Mouse (Mus musculus) c-Kit-positive CD71-positive TER-119-positive erythroid progenitor cells, embryonic 14.5 days (primary cell): ENCODE measurements at regions not wholly inside any gene's neighbourhood (a gene's known extent, or its start where the extent isn't known, plus 50 kb on each side); places are given as distances from the start of the nearest gene placed in this dataset.

ENCODE experiments used
- DNase-seq: peaks from one replicate; pipeline ENCODE4 v3.0.0-alpha.2; 2013; ENCODE audit warnings: low spot score

DNA sequence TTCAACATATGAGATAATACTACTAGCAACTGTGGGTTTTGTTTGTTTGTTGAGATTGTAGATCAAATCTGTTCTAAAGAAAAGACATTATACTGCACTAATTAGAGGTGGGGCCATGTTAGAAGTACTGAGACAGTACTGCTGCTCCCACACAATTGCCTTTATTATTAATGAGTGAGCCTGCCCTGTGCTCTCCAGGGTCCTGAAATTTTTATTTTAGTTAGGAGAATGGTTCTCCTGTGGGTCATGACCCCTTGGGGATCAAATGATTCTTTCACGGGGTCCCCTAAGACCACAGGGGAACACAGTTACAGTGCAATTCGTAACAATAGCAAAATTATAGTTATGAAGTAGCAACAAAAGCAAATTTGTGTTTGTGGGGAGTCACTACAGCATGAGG lies 268.8 kb downstream of the Gm9195 start:
- DNase-seq, result no peak

DNA sequence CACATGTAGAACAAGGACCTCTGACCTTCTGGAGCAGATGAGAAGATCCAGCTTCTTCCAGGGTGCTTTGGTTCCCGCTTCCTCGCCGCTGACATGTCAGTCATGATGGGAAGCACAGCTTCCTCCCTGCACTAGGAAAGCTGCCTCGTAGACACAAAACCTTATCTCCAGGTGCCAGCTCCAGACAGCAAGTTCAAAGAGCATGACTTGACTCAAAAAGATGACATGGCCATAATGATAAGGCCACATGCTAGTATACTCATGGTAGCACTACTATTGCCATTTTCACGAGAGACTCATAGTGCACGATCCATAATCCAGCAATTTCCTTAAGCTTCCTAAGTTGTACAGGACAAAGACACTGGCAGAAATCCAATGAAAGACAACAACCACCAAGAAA lies 272.1 kb downstream of the Gm9195 start:
- DNase-seq, result no peak

DNA sequence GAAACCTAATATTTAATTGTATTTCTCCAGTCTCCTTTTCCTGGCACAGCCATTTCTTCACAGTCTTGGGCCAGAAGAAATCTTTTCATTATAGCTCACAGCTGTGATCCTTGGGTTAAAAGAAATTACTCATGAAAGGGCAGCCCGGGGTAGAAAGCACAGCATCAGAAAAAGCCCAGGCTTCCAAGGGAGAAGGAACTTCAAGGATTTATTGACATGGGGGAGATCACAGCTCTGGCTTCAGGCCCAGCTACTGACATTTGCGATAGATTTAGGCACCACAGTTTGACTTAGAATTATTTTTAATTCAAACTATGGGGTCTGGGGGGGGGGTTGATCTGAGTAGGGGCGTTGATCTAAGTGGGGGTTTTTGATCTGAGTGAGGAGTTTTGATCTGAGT lies 291.3 kb downstream of the Gm9195 start:
- no peak for DNase-seq

DNA sequence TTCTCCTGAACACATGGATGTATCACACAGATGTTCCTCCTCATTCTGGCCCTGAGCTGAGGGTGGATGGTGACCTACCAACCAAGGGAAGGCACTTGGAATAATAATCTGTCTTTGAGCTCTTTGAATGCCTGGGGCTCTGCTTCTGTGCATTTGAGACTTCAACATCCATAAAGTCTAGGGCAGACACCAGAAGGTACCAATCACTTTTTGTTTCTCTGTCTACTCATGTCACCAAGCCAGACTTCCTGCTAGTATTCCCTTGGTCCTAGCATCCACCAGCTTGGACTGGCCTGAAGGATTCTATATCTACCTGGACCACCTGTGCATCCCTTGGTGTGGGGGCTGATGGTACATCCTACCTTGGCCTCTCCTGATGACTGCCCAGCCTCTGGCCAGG lies 291.7 kb downstream of the Gm9195 start:
- no peak for DNase-seq

DNA sequence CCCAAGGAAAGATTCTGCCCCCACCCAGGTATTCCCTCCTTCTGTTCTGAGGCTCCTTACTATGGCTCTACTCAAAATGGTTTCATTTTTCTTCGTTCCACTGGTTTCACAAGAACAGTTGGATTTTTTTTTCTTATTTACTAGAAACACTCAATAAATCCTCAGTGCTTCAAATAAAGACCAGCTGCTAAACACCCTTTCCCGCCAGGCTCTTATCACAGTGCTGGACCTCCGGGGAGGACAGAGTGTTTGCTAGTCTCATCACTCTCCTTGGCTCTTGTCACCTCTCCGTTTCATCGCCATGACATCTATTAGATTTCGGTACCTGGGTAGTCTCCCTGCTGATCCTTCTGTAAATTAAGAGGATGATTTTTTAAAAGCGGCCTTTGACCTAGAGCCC lies 293.7 kb downstream of the Gm9195 start:
- no peak for DNase-seq

DNA sequence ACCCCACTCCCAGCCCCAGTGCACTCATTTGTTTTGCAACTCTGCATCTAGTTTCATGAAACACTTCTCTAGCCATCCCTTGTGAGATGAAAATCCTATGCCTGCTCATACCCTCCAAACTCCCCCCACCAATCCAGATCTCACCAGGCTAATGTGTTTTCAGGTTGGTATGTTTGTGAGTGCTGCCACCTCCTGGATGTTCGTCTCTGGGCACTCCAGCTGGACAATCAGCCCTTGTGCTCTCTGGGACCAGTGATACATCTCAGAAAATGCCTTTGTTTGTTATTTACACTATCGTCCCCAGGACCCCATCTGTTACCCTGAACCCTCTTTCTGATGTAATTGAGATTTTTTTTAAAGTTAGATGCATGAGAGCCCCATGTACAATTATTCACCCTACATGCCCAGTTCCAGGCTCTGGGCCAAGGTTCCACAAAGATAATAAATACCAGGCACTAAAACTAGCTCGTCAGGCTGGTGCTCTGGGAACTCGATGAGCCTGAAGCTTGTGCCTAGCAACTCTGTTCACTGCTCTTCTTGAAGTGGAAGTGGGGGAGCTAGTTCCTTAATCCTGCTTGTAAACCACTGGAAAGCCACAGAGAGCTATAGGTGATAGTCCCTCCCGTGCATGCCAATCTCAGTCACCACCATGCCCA lies 304.2 kb downstream of the Gm9195 start:
- no peak for DNase-seq

DNA sequence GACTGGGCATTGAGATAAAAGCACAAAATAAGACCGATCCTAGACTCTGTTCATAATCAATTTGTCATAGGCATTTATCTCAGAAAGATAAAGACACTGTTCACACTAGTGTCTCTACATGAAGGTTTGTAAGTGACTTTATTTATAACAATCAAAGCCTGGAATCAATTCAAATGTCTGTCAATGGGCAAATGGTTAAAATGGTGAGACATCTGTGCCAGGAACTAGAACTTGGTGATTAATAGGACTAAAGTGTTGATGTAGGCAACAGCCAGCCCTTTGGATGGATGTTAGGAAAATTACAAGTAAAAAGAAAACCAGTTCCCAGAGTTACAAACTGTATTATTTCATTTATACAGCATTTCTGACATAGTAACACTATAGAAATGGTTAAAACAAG lies 315.9 kb downstream of the Gm9195 start:
- DNase-seq, result no peak

DNA sequence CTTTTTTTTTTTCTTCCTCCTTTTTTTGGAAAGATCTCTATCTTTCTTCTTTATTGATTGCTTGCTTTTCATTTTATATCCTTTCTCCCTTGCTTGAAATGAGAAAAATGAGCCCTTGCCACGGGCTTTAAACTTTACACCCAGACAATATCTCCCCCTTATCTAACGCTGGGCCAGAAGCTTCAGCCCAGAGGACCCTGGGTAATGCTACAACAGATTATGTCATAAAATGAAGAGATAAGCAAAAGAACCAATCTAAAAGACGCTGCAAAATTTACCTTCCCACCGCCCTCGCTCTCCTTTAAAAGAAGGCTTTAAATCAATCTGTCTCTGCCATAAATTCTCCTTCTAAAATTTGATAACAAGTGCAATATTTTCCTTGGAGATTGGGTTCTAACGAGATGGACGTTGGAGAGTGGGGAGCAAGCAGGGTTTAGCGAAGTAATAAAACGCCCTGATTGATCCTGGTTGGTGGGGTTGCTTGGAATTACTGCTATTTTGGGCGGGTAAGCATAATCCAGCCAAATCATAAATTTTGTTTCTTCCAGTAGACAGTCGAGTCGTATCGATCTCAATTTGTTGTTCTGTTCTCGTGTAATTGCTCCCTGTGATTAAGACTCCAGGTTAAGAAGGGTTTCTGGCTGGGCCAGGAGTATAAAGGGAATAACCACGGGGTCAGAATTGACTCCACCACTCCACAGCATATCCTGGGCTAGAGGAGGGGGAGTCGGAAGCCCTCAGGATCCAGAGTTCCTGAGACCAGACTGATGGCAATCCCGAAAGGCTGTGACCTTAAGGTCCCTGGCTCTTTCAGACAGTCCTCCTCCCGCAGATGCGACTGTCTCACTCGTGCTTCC lies 318.9 kb downstream of the Gm9195 start:
- no peak for DNase-seq

DNA sequence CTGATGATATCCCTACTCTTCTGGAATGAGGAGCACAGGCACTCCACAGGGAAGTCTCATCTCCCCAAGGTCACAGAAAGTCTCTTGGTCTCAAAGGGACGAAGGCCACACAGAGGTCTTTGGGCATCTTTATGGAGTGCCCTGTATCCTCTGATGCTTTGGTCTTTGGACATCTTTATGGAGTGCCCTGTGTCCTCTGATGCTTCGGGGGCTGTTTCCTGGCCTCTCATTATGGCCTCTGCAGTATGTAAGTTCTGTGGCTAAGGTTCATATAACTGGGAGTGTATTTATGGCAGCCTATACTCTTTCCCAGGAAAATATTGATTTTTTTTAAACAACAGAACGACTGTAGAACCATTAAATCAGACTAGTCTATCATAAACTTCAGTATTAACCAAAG lies 319.9 kb downstream of the Gm9195 start:
- no peak for DNase-seq

DNA sequence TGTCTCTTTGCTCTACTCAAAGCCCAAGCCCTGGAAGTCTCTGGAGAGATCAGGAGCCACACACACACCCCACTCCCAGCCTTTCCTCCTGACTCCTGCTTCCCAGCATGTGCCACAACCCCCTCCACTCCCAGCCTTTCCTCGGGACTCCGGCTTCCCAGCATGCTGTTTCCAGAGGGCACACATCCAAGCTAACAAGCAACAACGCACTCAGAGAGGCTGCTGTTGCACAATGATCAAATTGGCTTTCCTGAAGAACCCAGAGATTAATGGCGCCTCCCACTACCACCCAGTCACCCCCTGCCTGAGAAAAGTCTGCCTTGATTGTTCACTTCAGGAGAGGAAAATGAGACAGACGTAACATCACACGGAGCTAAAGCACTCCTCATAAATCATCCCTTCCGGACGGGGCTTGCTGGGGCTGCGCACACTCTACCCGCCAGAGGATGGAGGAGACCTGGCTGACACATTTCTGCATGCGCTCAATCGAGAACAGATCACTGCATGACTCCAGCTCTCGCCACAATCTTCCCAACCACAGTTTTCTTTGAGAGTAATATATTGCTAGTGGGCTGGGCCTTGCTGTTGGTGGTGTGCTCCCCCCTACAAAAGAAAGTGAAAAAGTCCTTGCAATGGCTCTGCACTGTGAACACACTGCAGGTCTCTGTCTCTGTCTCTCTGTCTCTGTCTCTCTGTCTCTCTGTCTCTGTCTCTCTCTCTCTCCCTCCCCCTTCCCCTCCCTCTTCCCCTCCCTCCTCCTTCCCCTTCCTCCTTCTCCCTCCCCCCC lies 332.9 kb downstream of the Gm9195 start:
- no peak for DNase-seq

DNA sequence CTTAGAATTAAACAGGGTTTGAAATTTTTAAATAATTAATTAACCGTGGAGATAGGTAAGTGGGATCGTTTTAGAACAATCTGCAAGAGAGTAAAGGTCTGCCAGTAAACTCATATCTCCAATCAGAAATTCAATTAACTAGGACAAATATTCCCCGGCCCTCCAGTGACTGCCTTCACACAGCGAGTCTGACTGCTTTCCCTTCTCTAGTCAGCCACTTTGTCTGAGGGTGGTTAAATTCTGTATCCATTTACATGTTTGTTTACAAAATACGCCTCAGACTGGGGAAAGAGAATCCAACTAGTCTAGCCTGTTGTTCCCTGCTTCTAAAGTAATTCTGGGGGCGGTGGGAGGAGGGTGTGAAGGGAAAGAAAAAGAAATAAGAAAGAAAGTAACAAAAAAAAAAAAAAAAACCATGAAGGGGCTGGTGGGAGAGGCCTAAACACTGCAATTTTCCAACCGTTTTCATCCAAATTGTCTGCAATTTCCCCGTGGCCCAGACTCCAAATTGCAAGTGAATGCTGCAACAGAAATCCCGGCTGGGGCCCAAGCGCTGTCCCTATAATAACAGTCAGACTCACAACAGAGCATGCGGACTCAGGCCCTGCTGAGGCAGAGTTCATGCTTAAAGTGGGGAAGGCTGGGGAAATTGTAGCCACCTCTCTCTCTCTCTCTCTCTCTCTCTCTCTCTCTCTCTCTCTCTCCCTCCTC lies 336.3 kb downstream of the Gm9195 start:
- no peak for DNase-seq

DNA sequence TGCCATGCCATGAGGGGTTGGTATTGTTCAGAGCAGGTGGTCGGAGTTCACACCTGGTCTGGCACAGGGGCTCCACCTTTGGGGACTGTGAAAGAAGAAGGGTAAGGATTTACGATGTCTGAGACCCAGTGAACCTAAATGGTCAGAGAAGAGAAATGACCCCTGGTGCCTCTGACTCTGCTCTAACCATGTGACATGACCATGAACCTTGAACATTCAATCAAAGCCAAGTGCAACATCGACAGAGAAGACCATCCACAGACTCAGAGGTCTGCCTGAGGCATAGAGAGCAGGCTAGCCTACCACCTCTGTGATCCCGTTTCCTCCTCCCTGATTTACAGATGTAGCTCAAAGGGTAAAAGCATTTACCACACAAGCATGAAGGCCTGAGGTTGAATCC lies 340.0 kb downstream of the Gm9195 start:
- DNase-seq, result no peak

DNA sequence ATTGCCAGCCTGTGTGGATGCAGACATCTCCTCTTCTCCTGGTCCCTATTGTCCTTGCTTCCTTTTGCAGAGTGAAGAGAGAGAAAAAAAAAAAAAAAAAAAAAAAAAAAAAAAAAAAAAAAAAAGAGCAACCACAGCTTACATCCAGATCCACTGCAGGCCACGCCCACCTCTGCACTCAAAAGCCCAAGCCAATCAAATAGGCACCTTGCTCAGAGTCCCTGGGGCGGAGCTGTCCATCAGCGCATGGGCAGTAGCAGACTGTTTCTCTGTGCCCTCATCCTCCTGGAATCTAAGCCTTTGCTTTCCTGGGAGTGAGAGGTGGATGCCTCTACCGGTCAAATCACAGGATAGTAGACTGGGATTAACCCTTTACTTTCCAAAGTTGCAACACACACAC lies 342.2 kb downstream of the Gm9195 start:
- no peak for DNase-seq

DNA sequence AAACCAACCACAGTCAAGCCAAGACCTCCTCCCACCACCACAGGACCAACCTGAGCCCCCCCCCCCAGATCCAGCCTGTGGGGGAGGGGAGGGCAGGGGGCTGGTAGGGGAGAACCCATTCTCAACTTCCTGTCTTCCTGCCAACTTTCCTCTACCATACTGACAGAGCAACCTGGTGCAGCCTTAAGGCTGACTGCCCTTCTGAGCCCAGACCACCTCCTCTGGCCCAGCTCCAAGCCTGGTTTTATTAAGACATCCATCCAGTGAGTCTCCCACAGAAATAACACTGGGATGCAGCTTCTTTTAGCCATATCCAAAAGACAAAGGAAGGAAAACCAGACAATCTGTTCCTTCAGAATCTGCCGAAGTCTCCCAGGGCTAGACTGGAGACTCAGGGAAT lies 342.8 kb downstream of the Gm9195 start:
- no peak for DNase-seq

DNA sequence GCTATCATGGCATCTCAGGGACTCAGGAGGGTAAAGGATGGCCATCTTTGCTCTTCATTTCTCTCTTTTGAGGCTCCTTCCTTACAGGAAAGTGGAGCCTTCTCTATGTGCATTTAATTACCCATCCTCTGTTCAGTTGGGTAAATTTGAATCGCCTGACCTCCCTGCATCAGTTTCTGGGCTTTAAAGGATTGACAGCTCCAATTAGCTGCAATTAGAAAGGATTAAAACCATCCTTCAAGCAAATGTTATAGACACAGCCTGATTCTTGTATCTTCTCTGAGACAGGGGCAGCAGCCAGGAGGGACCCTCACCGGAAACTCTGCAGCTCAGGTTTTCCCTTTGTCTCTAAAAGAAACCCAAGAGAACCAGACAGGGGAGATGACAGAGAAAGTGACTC lies 345.3 kb downstream of the Gm9195 start:
- no peak for DNase-seq

DNA sequence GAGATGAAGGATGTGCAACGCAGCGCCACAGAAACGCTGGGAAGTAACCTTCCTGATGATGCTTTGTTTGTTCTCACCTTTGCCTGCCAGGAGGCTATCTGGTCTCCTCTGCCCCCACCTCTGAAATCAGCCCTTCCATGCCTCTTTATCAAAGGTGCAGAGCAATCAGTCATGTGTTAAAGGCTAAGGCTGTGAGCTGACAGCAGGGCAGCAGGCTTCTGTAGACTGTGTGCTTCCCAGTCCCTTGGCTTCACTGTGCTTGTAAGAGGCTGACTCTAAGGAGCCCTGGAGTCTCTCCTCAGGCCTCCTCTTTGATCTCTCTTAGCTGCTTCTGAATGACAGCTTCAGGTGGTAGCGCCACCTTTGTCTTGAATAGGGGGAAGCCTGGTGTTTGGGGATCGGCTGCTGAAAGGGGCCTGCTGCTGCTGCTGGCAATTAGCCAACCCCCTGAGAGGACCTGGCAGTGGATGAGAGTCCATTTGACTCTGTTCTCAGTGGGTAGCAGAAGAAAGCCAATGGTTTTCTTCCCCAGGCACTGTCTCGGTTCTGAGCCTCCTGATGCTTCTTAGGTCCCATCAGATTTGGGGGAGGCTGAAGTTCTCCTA lies 348.7 kb downstream of the Gm9195 start:
- DNase-seq, result no peak

DNA sequence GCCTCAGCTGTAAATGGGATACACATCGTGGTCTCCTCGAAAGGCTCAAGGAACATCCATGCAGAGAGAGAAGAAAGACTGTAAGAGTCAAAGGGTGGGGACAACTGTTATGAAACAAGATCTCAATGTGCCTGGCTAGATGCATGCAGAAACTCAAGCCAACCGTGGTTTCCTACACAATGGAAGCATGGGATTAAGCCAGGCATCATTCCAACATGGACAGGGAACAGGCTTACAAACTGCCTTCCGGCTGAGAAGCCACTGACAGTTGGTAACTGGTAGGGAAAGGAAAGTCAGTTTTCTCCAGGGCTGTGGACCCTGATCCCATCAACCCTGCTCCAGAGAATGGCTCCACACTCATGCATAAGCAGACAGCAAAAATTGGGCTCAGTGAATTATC lies 350.5 kb downstream of the Gm9195 start:
- no peak for DNase-seq

DNA sequence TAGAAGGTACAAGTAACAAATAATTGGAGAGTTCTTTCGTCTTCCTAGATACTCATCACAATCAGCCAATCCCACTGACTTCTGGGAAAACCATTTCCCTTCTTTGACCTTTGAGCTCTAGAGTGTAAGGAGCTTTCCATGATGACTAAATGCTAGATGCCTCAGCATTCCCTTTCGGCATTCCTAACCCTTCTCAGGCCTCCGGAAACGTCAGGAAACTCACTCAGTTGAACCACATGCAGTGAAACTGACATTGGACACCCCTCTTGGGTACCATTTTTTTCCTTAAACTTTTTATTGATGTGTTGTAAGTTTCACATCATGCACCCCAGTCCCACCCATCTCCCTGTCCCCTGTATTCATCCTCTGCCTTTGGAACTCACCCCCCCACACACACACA lies 361.5 kb downstream of the Gm9195 start:
- DNase-seq, result no peak

DNA sequence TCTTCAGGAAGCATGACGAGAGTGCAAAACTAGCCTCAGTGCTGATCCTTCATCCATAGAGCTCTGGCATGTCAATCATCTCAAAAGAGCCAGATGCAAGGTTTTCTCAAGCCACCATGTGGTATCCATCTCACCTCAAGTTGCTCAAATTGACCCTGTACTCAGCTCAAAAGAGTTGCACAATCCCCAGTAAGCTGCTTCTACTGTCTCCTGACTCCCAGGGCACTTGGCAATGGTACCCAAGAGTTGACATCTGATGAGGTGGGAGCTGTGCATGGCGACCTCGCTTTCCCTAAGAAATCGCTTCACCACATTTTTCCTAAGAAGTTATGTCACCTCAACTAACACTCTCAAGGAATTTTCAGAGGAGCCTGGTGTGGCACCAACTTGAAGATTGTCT lies 369.9 kb downstream of the Gm9195 start:
- no peak for DNase-seq

DNA sequence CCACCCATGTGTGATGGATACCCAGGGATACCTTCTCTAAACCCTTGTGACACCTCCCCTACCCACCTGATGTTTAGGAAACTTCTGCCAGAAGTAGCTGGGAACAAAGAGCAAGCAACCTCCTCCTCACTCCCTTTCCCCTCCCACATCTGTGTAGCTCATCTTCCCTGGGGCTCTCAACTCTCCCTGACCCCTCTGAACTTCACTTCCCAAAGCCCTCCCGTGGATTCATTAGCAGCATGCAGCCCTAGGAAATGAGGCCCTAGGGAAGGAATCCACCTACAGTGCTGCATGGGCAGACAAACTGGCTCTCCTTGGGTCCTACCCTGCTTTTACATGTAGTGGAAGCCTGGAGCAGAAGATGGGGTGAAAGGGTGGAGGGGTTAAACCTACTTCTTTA lies 370.6 kb downstream of the Gm9195 start:
- no peak for DNase-seq

DNA sequence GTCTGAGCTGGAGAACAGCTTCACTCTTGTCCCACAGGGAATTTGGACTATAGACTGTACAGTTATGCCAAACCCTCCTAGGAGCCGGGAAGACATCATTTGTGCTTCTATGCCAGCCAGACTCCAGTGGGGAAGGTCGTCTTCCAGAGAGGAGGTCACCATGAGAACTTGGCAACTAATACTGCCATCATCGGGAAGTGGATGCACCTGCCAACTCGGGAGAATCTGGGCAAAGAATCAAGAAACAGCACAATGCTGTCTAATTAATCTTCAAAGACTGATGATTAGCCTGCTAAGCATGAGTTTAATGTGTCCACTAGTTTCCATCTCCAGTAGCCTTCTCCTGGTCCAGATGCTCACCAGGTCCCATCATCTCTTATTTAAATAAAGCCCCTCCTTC lies 374.8 kb downstream of the Gm9195 start:
- no peak for DNase-seq

DNA sequence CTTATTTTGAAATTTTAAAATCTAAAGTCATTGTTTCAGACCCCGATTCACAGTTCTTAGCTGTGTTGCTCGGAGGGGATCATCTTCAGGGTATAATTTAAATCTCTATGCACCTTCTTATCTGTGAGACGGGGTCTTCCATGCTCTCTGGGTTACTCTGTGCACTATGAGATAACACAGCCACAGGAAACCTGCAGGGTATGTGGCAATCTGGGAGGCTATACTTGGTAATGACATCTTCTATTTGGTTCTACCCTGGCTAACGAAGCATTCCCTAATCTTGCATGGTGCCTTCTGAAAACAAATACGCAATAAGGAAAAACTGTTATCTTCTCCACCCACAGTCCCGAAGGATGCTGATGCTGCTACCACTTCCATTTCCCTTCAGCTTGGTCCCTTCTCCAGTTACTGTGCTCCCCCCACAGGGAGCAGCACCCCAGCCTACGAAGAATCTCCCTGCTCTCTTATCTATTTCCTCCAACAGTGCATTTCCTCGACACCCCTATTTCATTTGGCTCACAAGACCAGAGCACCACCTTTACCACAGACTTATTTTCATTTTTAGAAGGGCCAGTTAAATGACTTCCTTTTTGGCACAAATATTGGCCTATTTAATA lies 378.2 kb downstream of the Gm9195 start:
- no peak for DNase-seq
